Mouse (Mus musculus): ENCODE results near the gene Adgrg5.

Gene Adgrg5

DNA sequence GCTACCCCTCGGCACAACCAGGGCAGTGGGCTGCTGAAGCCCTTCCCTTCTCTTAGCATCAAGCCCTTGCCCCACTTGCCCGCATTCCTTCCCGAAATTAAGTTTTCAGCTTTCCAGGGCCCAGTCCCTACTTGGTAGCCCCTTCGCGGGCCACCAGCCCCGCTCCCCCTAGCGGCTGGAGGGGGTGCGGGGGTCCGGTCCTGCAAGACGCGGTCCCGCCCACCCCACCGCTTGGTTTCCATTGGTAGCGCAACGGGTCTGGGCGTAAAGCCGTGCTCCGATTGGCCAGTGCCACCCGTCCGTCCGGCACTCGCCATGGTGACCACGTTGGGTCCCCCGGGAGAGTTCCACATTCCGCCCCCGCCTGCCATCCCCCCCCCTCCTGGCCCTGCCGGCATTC, 6.1 kb upstream of the Adgrg5 start:
- DNase-seq (ENCODE audit: low read depth, low spot score): peak; percentile 97

GRCm38 (mm10) chr8:94917851-94918495, 5.5 kb upstream of the Adgrg5 start, which contains the start of gene Ccdc102a:
Gene Ccdc102a (minus strand): TSS chr8:94918098.
- DNase-seq (ENCODE audit: low read depth, low spot score): no peak

DNA sequence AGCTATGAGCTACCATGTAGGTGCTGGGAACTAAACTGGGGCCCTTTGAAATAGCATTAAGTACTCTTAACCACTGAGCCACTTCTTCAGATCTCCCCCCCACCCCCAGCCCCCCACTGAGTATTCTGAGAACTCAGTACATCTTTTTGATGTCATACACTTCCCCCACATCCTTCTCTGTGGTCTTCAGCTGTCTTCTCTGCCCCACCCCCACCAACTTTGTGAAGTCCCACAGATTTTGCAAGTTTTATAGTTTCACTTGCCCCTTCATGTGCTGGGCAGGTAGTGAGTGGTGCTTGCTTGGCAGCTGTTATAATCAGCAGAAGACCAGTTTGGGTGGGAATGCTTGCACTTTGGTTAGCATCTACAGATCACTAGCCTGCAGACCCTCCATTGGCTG, 4.2 kb upstream of the Adgrg5 start:
- no peak for DNase-seq (ENCODE audit: low read depth, low spot score)

DNA sequence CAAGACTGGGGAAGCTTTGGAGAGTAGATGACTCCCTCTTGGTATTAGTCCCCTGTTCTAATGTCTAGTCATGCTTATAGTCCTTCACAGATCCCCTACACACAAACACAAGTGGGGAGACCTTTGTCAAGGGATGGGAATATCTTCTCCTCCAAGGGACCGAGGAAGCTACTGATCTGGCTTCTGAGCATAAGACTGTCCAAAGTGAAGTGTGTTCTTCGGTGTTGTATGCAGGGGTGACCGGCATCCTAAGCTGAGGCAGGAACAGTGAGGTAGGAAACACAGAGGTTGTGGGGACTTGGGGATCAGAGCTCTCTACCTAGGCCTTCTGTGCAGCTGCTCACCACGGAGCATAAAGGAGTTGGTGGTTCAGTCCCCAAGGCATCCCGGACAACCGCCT, 1.3 kb upstream of the Adgrg5 start:
- no peak for DNase-seq (ENCODE audit: low read depth, low spot score)

GRCm38 (mm10) chr8:94922602-94923001, 892 bp upstream of the Adgrg5 start:
- DNase-seq (ENCODE audit: low read depth, low spot score): peak; percentile 90

GRCm38 (mm10) chr8:94928227-94928626, 4.7 kb downstream of the Adgrg5 start:
- no peak for DNase-seq (ENCODE audit: low read depth, low spot score)

GRCm38 (mm10) chr8:94933918-94934317, 10.4 kb downstream of the Adgrg5 start:
- no peak for DNase-seq (ENCODE audit: low read depth, low spot score)

GRCm38 (mm10) chr8:94935172-94935571, 11.7 kb downstream of the Adgrg5 start:
- DNase-seq (ENCODE audit: low read depth, low spot score): no peak

DNA sequence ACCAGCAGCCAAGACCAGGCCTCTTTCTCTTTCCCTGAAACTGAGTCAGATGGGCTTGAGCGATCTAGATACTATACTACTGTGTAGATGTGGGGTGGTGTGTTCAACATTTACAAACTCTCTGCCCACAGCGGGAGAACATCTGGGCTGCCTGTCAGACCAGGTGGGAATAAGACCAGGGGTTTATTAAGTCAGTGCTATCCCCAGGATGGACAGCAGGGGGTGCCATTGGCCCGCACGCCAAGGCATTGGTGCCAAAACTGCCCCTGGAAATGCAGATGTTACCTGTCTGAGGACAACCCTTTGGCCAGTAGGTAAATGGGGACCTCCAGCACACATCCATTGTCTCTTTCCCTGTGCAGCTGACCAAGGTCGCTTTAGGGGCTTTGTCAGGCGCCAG, 19.1 kb downstream of the Adgrg5 start:
- DNase-seq (ENCODE audit: low read depth, low spot score): peak; percentile 77

DNA sequence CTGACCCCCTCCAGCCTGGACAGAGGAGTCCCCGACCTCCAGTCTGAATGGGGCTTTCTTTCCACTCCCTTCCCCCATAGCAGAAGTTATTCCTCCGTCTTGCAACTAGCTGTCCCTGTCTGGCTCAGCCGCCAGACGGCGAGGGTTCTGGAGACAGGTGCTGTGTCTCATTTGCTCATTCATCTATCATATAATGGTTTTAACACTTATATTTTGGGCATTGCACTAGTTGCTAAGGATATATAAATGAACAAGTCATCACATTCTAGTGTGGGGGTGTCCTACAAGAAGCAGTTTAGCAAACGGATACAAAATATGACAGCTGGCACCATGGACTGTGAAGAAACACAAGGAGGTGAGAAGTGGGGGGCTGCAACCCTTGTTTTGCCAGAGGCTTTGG, 21.7 kb downstream of the Adgrg5 start:
- DNase-seq (ENCODE audit: low read depth, low spot score): no peak

DNA sequence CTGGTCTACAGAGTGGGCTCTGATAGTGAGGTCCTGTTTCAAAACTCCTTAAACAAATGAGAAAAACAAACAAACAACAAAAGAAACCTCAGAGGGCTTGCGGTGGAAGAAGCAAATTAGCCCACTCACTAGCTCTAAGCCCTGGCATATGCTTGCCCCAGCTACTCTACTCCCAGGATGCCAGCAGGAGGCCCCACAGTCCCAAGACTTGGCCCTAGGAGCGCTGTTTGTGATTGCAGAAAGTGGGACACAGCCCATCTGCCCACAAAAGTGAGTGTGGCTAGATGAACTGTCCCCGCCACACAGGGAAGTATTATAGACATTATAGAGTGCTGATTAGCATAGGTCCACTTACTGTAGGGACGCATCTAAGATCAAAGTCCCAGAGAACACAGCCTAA, 24.9 kb downstream of the Adgrg5 start:
- DNase-seq (ENCODE audit: low read depth, low spot score): no peak

GRCm38 (mm10) chr8:94949010-94949409, 25.5 kb downstream of the Adgrg5 start:
- peak; percentile 71 for DNase-seq (ENCODE audit: low read depth, low spot score)

- peak; percentile 78 for DNase-seq (ENCODE audit: low read depth, low spot score)
Observed at GRCm38 (mm10) chr8:94950046-94950445, 26.6 kb downstream of the Adgrg5 start.

DNA sequence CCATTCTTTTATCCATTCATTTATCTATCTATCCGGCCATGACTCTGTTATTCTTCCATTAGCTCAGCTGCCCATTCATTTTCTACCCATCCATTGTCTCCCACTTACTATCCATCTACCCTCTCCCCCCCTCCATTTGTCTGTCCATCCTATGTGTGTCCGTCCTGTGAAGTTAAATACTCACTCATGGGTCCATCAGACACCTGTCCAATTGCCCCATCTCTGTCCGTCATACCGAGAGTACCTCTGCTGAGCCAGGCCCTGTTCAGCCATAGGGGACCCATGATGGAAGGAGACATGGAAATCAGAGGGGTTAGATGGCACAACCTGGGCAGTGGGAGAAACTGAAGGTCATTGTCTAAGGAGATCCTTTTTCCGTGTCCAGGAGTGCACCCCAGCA, 27.0 kb downstream of the Adgrg5 start:
- DNase-seq (ENCODE audit: low read depth, low spot score): no peak

DNA sequence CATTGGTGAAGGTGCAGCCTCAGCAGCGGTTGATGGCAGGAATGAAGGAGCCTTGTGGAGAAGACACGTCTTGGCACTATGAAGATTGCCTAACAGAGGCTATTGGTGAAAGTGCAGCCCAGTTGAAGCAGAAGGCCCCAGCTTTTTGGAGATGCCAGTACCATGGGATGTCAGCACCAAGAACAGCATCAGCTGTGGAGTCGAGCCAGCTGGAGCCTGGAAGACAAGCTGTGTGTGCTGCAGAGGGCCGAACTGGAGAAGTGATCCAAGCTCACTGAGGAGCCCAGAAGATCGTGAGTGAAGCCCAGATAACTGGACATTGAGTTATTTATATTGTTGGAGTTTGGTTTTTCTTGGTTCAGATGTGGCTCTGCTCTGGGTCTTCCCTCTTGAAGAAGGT, 28.6 kb downstream of the Adgrg5 start:
- DNase-seq (ENCODE audit: low read depth, low spot score): no peak

- no peak for DNase-seq (ENCODE audit: low read depth, low spot score)
Observed at GRCm38 (mm10) chr8:94953624-94954367, 30.3 kb downstream of the Adgrg5 start.

DNA sequence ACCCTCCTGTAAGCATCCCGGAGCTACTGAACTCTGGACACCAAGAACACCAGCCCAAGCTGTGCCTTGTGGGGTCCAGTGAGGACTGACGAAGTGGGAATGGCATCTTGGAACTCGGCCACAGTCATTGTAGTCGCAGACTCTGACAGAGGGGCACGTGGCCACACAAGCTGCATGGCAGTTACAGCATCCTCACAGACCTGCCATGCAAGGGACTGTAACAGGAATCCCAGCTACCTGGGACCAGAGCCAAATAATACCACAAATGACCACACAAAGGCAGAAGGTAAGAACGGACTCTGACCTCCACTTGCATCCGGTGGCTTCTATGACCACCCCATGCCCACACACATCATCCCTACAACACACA, 30.9 kb downstream of the Adgrg5 start:
- DNase-seq (ENCODE audit: low read depth, low spot score): no peak

- peak; percentile 70 for DNase-seq (ENCODE audit: low read depth, low spot score)
Observed at GRCm38 (mm10) chr8:94954921-94955758, 31.6 kb downstream of the Adgrg5 start.

- no peak for DNase-seq (ENCODE audit: low read depth, low spot score)
Observed at GRCm38 (mm10) chr8:94956078-94956574, 32.6 kb downstream of the Adgrg5 start.

GRCm38 (mm10) chr8:94962201-94962600, 38.7 kb downstream of the Adgrg5 start:
- no peak for DNase-seq (ENCODE audit: low read depth, low spot score)

DNA sequence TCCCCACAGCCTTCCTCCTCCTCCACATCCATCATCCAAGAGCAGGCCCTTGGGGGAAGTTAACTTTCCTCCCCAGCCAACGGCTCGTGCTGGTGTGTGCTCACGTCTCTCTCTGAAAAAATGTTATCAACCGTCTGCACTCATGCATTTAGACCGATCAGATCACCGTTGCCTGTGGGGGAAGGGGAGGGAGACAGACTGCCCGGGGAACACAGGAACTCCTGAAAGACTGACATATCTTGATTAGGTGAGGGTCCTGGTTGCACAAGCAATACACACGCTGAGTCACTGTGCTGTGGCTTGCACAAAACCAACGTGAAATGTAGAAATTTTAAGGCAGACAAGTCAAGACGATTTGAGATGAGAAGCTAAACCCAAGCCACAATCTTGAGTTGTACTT, 41.3 kb downstream of the Adgrg5 start:
- no peak for DNase-seq (ENCODE audit: low read depth, low spot score)

GRCm38 (mm10) chr8:94966578-94966977, 43.1 kb downstream of the Adgrg5 start:
- peak; percentile 79 for DNase-seq (ENCODE audit: low read depth, low spot score)
